In genomic region chr12:70880396-70880975, GRCm38 (mm10) we compare ENCODE assay signal across 13 mouse cellular contexts. TPM values are rescaled to one million over a fixed set of nuclear protein-coding genes. Genes with fewer than 3 reads are reported as not detected.
A peak's percentile ranks its signal among the peaks of the same experiment; 100 is the strongest.
DNase-seq lines count a peak whose midpoint lies in the region; ATAC-seq and TF ChIP-seq lines count a peak whose summit lies in the region.
"Had no signal": no experiment of that assay in that cellular context is flagged by ENCODE, and none has a peak within 500 bp of the region (broad histone marks: within the 10 kb centered on the region; RNA-seq: fewer than 3 reads in every experiment).

No protein-coding gene starts in this region.

- peak overlapping the region; percentile 77 for H3K27ac ChIP-seq in heart, adult 2 months
- no peak overlapping the region for H3K27ac ChIP-seq in heart, embryonic 10.5 days
- H3K27ac ChIP-seq in lung, postnatal 0 days (ENCODE audit: low read length) = peak overlapping the region; percentile 38; the same call in 1 of the 2 replicates
- H3K27ac ChIP-seq: forebrain, embryonic 12.5 days; liver, embryonic 15.5 days had no signal

- DNase-seq in heart, adult 2 months = peak in 1 of 2 experiments; percentile 27
- DNase-seq in heart, embryonic 10.5 days (ENCODE audit: low spot score) = no peak
- DNase-seq in lung, postnatal 0 days (ENCODE audit: low spot score) = no peak
- no peak for DNase-seq in lung, postnatal 25 days (ENCODE audit: low spot score)
- DNase-seq in cerebellum, postnatal 14 days = peak; percentile 33 to 54
- DNase-seq in thymus, postnatal 36 days = peak; percentile 32 to 51
- DNase-seq in adipocyte (ENCODE audit: low spot score) = no peak
- DNase-seq: kidney, postnatal 4 days had no signal

- TF ChIP-seq CTCF in heart, adult 2 months (IDR thresholded peaks at IDR 0.05) = no peak
- no peak for TF ChIP-seq CTCF in lung, postnatal 0 days (IDR thresholded peaks at IDR 0.05)

- no peak for ATAC-seq in lung, postnatal 0 days
- ATAC-seq: intestine, postnatal 0 days; Patski had no signal

- no peak for TF ChIP-seq EP300 in heart, adult 2 months (IDR thresholded peaks at IDR 0.05; ENCODE audit: insufficient read depth, low read depth, low read length)
- no peak for TF ChIP-seq EP300 in lung, postnatal 0 days (IDR thresholded peaks at IDR 0.05)

- WGBS in heart, adult 2 months = 32% methylated on average over 9 of the region's 9 CpGs
- 78% methylated on average over 9 of the region's 9 CpGs for whole genome bisulfite sequencing in heart, embryonic 10.5 days
- 56% methylated on average over 9 of the region's 9 CpGs for WGBS in lung, postnatal 0 days

- H3K4me3 ChIP-seq in heart, adult 2 months = no peak overlapping the region
- H3K4me3 ChIP-seq in heart, embryonic 10.5 days = no peak overlapping the region
- H3K4me3 ChIP-seq in lung, postnatal 0 days (ENCODE audit: low read depth, low read length) = no peak overlapping the region
- H3K4me3 ChIP-seq: forebrain, embryonic 12.5 days; liver, embryonic 15.5 days had no signal

- peaks cover 8% of the 10 kb centered on the region for H3K36me3 ChIP-seq in heart, adult 2 months (ENCODE audit: control insufficient read depth, insufficient read depth, low read length)
- peaks cover 62% of the 10 kb centered on the region for H3K36me3 ChIP-seq in heart, embryonic 10.5 days
- H3K36me3 ChIP-seq in lung, postnatal 0 days (ENCODE audit: insufficient read depth, low read length) = peaks cover 10% of the 10 kb centered on the region; the same call in 1 of the 2 replicates

- TF ChIP-seq POLR2A in heart, adult 2 months (IDR thresholded peaks at IDR 0.05; ENCODE audit: insufficient read depth, low read depth, low read length) = no peak

- intact Hi-C loops in heart, adult 2 months (cut with DNase I) = loop anchor here (2.0 kb wide), 2 partner anchors 56 to 230 kb away; partner anchors contain the start of gene Frmd6

- H3K27me3 ChIP-seq in heart, adult 2 months (ENCODE audit: control insufficient read depth, insufficient read depth, low read length) = no peaks in the 10 kb centered on the region
- no peaks in the 10 kb centered on the region for H3K27me3 ChIP-seq in heart, embryonic 10.5 days (ENCODE audit: insufficient read depth, poor library complexity, severe bottlenecking)
- H3K27me3 ChIP-seq in lung, postnatal 0 days (replicated peaks; ENCODE audit: insufficient read depth, low read length) = no peaks in the 10 kb centered on the region
- H3K27me3 ChIP-seq: CH12.LX; forebrain, embryonic 12.5 days; liver, embryonic 15.5 days; Patski had no signal

- no peaks in the 10 kb centered on the region for H3K79me2 ChIP-seq in heart, adult 2 months (replicated peaks; ENCODE audit: control insufficient read depth, insufficient read depth, low read length)

- no peak overlapping the region for H3K9ac ChIP-seq in heart, adult 2 months (ENCODE audit: low read depth, low read length)
- no peak overlapping the region for H3K9ac ChIP-seq in lung, postnatal 0 days (replicated peaks; ENCODE audit: low read depth)
- H3K9ac ChIP-seq: forebrain, embryonic 12.5 days; liver, embryonic 15.5 days had no signal

- no peak overlapping the region for H3K4me2 ChIP-seq in lung, postnatal 0 days (replicated peaks; ENCODE audit: low read depth, low read length)
- H3K4me2 ChIP-seq: forebrain, embryonic 12.5 days; liver, embryonic 15.5 days had no signal

- peaks cover 16% of the 10 kb centered on the region for H3K4me1 ChIP-seq in heart, adult 2 months (ENCODE audit: control insufficient read depth, insufficient read depth, low read length)
- peaks cover 18% of the 10 kb centered on the region; the same call in 1 of the 2 replicates for H3K4me1 ChIP-seq in heart, embryonic 10.5 days
- peaks cover 3% of the 10 kb centered on the region; the same call in 1 of the 2 replicates for H3K4me1 ChIP-seq in lung, postnatal 0 days (ENCODE audit: insufficient read depth, low read depth, low read length)
- H3K4me1 ChIP-seq: forebrain, embryonic 12.5 days; liver, embryonic 15.5 days had no signal

- no peaks in the 10 kb centered on the region; the same call in 1 of the 2 replicates for H3K9me3 ChIP-seq in heart, embryonic 10.5 days
- H3K9me3 ChIP-seq in lung, postnatal 0 days (ENCODE audit: low read length) = no peaks in the 10 kb centered on the region
- H3K9me3 ChIP-seq: forebrain, embryonic 12.5 days; liver, embryonic 15.5 days had no signal

RNA-seq across cellular contexts. Expression of gene Frmd6, which starts 55.2 kb away (rescaled TPM):
- total RNA-seq in heart, adult 2 months (2021) = 10 to 100 TPM; 31.4 to 33.2 TPM
- polyA plus RNA-seq in heart, adult 2 months (2012; rRNA removed) = 17.3 and 28.7 TPM in 2 replicates
- polyA plus RNA-seq in heart, embryonic 10.5 days (2016; fragmentation: Nextera tagmentation; extraction: Ambion mirVana) = 20.1 and 20.4 TPM in 2 replicates
- 25.5 and 27.9 TPM in 2 replicates for polyA plus RNA-seq in lung, postnatal 0 days (2015; fragmentation: Nextera tagmentation; extraction: Ambion mirVana)

RNA-seq across cellular contexts. Expression of gene Actr10, which starts 57.2 kb away (rescaled TPM):
- 100 to 1,000 TPM; 111 to 134 TPM for total RNA-seq in heart, adult 2 months (2021)
- polyA plus RNA-seq in heart, adult 2 months (2012; rRNA removed) = 30.0 and 66.9 TPM in 2 replicates
- 194 and 197 TPM in 2 replicates for polyA plus RNA-seq in heart, embryonic 10.5 days (2016; fragmentation: Nextera tagmentation; extraction: Ambion mirVana)
- polyA plus RNA-seq in lung, postnatal 0 days (2015; fragmentation: Nextera tagmentation; extraction: Ambion mirVana) = 192 and 206 TPM in 2 replicates

Comparison
In these comparisons a context has a peak if more than half of its experiments do, and no peak if none do; other contexts are left out.
1. DNase-seq: peak in cerebellum, postnatal 14 days (2 of 2) and thymus, postnatal 36 days (2 of 2); none in heart, embryonic 10.5 days (single experiment), lung, postnatal 0 days (single experiment), lung, postnatal 25 days (single experiment) and adipocyte (single experiment).